Mouse (Mus musculus) frontal cortex, adult 2 months (tissue): ENCODE measurements around the gene Sbno2. TPM values are rescaled to one million over a fixed set of nuclear protein-coding genes. Genes with fewer than 3 reads are reported as not detected.

Experiments
- DNase-seq, 2 experiments: peaks; one replicate each; pipeline ENCODE4 v3.0.0; 2022; ENCODE audit warnings: low spot score in 1 of 2; ENCODE audit errors: extremely low spot score in 1 of 2
- polyA plus RNA-seq: library from polyadenylated mRNA; depleted of rRNA; stranded (reverse); fragments of >200 nt; gene quantifications from 2 replicates; pipeline ENCODE4 v1.2.3, GENCODE M21; 2012; rRNA removed

Gene Sbno2
- 26.6 TPM in 2 replicates for polyA plus RNA-seq

- DNase-seq, result no peak
Measured at GRCm38 (mm10) chr10:80105460-80105859, at the start of gene Sbno2. Sbno2 (minus strand) TSS chr10:80105571.

- no peak for DNase-seq
Measured at GRCm38 (mm10) chr10:80154384-80154783, 49.0 kb upstream of the Sbno2 start.

GRCm38 (mm10) chr10:80153713-80154112 is 48.3 kb upstream of the Sbno2 start:
- no peak for DNase-seq

- DNase-seq, result no peak
Measured at GRCm38 (mm10) chr10:80152873-80153260, 47.5 kb upstream of the Sbno2 start.

- no peak for DNase-seq
Measured at GRCm38 (mm10) chr10:80152071-80152872, 46.9 kb upstream of the Sbno2 start.

- peak in 1 of 2 experiments; percentile 70 for DNase-seq
Measured at GRCm38 (mm10) chr10:80151211-80152034, 46.1 kb upstream of the Sbno2 start.

- DNase-seq, result no peak
Measured at GRCm38 (mm10) chr10:80150226-80151210, 45.1 kb upstream of the Sbno2 start.

GRCm38 (mm10) chr10:80149291-80150225 is 44.2 kb upstream of the Sbno2 start:
- peak; percentile 97 to 98 for DNase-seq

GRCm38 (mm10) chr10:80148610-80149290 is 43.4 kb upstream of the Sbno2 start:
- DNase-seq, result peak; percentile 83 to 95

- DNase-seq, result peak in 1 of 2 experiments; percentile 80
Measured at GRCm38 (mm10) chr10:80147719-80148601, 42.6 kb upstream of the Sbno2 start, which contains the start of gene Midn. Midn (plus strand) TSS chr10:80148272.

GRCm38 (mm10) chr10:80147146-80147718 is 41.9 kb upstream of the Sbno2 start:
- DNase-seq, result peak in 1 of 2 experiments; percentile 12

GRCm38 (mm10) chr10:80146568-80147011 is 41.2 kb upstream of the Sbno2 start:
- no peak for DNase-seq

- peak in 1 of 2 experiments; percentile 50 for DNase-seq
Measured at GRCm38 (mm10) chr10:80145896-80146295, 40.5 kb upstream of the Sbno2 start.

- DNase-seq, result peak in 1 of 2 experiments; percentile 82
Measured at GRCm38 (mm10) chr10:80144864-80145838, 39.8 kb upstream of the Sbno2 start.

- DNase-seq, result no peak
Measured at GRCm38 (mm10) chr10:80144159-80144558, 38.8 kb upstream of the Sbno2 start.

GRCm38 (mm10) chr10:80143664-80144063 is 38.3 kb upstream of the Sbno2 start:
- DNase-seq, result no peak
